Mouse (Mus musculus): ENCODE measurements around the gene Cpsf3. TPM values are rescaled to one million over a fixed set of nuclear protein-coding genes. Genes with fewer than 3 reads are reported as not detected.

Cpsf3 gene
- total RNA-seq, 2 experiments from 2014 or later, result 43.6 to 48.4 TPM

DNA sequence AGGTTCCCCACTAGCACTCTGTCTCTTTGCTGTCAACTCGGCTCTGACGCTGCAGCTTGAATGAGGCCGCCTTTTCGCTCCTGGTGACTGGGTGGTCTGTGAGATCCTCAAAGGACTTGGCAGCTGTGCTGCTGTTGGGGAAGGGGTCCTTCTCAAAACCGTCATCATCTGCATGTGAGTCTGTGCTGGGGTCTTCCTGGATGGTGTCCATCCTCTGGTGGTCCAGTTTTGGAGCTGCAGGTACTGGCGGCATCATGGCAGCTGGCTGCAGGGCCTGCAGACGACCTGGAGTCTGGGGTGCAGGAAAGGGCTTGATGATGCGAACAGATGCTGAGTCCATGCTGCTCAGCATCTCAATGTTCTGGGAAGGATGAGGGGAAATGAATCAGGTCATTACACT is 40.1 kb downstream of the Cpsf3 start:
- intact Hi-C loops (cut with DNase I), result no loop called here
- no peak for DNase-seq (ENCODE audit: low spot score in 2 of 2)

DNA sequence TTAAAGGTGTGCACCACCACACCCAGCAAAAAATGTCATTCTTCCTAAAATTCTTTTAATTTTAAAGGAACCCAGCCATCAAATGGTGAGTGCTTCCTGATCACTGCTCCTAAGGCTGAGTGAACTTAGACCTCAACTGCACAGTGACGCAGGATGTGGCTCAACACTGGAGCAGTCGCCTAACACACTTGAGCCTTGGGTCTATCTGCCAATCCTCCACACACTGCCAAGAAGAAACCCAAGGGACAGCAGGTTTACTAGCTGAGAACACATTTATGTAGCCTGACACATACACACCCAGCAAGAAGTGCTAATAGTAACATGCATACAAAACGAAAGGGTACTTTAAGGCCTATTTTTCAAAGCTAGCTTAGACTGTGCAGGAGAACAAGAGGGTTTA is 41.1 kb downstream of the Cpsf3 start:
- intact Hi-C loops (cut with DNase I), result no loop called here
- DNase-seq (ENCODE audit: low spot score in 2 of 2), result no peak

DNA sequence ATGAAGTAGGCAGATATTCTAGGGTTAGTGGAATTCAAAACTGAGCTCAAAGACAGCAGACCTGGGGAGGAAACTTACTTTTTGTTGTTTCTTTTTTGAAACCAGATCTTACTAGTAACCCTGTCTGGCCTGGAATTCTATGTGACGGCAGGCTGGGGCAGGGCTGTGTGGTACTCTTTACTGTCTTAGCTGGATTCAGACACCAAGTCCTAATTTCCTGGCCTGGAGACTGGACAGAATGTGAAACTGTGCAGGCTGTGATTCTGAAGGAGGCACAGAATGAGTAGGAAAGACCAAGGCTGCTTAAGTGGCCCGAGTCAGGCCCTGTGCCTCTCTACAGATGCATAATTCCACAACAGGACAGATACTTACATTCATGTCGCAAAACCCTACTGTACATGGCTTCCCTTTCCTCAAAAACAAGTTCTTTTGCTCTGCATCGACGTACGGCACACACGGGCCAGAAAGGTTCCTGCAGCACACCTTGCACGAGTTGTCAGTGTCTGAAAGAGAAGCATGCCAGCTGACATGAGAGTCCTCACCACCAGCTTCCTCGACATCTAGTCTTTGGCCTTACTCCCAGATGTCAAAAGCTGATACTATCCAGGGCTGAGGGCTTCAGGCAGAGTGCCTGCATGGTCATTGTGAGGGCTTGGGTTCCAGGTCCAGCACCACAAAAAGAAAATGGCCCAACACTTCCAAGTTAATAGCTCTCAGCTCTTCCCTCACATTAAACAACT is 44.6 kb downstream of the Cpsf3 start:
- intact Hi-C loops (cut with DNase I), result no loop called here
- DNase-seq (ENCODE audit: low spot score in 2 of 2), result no peak

DNA sequence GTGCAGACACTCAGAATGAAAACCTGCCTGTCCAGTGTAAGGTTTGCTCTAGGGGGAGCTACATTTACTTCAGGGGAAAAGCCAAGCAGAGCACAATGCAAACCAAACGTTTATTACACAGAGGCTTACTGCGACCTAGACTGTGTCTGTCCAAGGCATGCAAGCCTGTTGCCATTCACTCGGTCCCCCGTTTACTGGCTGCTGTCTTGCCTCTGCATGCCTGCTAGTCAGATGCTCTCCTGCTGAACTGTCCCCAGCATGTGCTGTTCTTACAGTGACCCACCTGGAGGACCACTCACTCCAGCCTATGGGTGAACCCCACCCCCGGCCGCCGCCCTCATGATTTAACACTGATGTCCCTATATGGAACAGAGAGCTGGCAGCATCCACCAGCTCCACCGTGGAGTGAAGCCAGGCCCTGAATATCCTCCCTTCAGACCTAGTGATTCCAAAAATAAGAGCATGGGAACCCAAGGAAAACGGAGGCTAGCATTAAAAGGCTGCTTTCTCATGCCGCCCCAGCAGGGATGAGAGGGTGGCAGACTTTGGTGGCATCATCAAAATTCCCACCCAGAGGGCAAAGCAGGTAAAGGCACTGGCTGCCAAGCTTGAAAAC is 45.9 kb downstream of the Cpsf3 start:
- peak; percentile 55 to 61 for DNase-seq (ENCODE audit: low spot score in 2 of 2)
- intact Hi-C loops (cut with DNase I), result no loop called here

DNA sequence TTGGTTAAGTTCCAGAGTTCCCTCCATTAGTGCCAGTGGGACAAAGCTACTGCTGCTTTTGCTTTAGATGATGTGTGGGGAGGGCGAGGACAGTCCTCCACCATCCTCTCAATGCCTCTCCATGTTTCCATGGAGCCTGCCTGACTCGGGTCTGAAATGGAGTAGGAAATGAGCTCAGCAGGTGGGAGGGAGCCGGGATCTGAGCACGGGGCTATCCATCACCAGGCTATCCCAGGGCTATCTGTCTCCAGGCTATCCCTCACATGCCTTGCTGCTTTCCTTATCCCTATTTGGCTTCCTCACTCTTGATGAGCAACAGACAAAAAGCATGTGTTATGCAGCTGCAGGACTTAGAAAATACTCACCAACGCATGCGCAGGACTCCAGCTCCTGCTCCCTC is 46.5 kb downstream of the Cpsf3 start:
- no peak for DNase-seq (ENCODE audit: low spot score in 2 of 2)
- intact Hi-C loops (cut with DNase I), result no loop called here

DNA sequence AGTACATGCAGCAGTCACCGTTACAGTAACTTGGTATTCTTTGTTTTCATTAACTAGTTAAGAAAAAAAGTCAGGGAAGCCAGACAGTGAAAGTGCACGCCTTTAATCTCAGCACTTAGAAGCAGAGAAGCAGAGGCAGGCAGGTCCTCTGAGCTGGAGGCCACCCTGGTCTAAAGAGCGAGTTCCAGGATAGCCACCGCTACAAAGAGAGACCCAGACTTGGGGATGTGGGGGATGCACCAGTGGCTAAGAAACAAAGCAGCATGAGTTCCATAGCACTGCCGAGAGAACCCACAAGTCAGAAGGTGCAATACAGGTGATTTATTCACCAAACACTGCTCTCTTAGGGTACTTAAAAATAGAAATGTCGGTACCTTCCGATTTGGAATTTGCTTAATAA is 47.8 kb downstream of the Cpsf3 start:
- intact Hi-C loops (cut with DNase I), result no loop called here
- DNase-seq (ENCODE audit: low spot score in 2 of 2), result no peak

DNA sequence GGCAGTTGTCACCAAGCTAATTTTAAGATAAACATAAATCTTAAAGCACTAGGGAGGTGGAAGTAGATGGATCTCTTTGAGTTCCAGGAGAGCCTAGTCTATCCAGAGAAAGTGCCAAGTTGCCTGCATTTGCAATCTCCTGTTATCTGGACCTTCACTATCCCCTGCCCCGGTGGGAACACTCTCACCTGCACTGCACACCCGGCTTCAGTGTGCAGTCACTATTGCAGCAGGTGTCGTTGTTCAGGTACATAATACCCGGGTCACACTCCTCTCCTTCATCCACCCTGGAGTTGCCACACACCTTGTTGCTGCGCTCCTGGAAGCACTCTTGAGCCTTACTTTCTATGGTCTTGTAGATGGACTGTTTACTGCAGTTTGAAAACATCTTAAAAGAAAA is 48.6 kb downstream of the Cpsf3 start:
- intact Hi-C loops (cut with DNase I), result no loop called here
- DNase-seq (ENCODE audit: low spot score in 2 of 2), result no peak

DNA sequence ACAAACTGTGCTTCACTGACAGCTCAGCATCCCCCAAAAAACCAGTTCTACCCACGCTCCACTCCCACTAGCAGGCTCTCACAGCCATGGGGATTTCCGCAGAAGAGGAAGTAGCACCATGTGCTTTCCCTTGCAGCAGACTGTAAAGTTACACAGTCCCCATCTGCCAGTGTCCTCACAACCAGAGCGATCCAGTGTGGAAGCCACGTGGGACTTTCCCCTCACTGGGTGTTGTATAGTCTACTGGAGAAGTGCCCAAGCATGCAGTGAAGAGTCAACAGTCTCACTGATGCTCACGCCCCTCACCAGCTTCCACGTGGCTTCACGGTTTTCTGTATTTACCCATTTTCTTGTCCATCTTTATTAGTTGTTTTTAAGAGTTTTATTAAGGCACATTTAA is 50.7 kb downstream of the Cpsf3 start:
- intact Hi-C loops (cut with DNase I), result no loop called here
- DNase-seq (ENCODE audit: low spot score in 2 of 2), result peak; percentile 61

DNA sequence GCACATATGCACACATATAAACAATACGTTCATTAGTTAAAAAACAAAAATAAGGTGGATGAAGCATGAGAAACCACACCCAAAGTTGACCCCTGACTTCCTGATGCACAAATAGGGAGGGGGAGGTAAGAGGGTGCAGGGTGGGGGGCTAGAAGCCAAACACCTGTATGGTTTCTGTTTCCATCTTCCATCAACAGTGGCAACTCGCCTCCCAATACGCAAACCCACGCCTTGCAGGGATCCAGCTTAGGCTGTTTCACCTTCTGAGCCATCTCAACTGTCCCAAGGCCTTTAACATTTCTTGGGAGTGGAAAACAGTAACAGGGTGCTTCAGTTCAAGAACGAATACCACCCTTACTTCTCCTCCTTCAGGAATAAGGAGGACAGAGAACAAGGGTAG is 52.0 kb downstream of the Cpsf3 start:
- intact Hi-C loops (cut with DNase I), result no loop called here
- DNase-seq (ENCODE audit: low spot score in 2 of 2), result no peak

DNA sequence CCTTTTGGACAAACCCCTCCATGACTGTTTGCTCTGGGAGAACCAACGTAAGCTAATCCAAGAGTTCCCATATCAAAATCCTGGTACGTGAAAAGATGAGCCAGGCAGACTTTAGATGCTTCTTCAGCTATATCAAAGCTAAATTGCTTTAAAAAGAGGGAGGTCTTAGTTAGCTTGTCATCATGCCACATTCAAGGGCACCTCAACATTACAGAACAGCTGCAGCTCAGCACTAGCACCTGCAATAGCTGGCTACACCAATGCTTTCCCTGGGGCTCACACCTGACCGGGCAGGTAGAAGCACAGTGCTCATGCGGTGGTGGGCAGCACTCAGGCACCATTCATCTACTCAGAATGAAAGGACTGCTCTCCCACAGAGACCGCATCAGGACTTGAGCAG is 55.5 kb downstream of the Cpsf3 start:
- intact Hi-C loops (cut with DNase I), result no loop called here
- no peak for DNase-seq (ENCODE audit: low spot score in 2 of 2)

DNA sequence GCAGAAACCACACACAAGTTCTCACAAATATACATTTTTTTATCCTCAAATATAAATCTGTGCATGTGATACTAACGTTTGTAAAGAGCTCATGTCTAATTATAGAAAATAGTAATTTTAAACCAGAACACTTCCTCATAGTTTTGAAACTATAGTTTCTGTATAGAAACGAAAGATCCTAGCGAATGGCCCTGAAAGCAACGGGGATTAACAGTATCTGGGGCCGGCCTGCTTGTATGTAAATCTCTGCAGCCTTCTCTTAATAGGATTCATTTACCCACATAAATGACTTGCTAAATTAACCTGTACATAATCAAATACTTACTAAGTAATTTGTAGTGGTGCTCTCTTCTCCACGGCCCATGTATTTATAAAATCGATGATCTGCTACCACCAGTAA is 61.8 kb downstream of the Cpsf3 start:
- no peak for DNase-seq (ENCODE audit: low spot score in 2 of 2)
- intact Hi-C loops (cut with DNase I), result no loop called here

DNA sequence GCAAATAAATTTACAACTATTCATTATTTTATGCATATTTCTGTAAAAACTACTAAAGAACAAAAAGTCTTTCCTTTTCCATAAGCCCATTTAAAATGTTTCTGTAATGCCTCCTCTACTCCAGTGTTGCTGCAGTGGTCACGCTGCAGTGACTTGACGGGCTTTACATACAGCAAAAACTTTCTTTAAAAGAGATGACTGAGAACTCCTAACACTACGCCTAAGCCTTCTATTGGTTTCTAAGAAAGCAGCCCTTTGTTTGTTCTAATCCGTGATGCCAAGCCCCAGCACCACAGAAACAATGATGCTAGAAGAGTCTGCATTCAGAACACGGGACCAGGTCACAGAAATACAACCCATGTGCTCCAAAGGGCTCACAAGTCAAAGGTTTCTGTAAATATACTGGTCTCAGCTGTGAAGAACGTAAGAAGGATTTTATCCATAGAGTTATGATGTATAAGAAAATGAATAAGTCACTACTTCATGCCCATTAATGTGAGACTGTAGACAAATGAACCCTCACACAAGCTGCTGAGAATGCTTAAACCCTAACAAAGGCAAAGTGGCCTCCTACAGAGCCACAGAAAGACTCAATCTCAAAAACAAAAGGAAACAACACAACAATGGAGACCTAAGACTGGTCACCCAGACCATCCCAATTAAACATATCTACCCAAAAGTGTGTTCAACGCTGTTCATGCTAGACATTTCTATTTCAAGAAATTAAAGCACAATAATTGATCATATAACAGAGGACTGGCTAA is 65.1 kb downstream of the Cpsf3 start:
- DNase-seq (ENCODE audit: low spot score in 2 of 2), result no peak
- intact Hi-C loops (cut with DNase I), result no loop called here

DNA sequence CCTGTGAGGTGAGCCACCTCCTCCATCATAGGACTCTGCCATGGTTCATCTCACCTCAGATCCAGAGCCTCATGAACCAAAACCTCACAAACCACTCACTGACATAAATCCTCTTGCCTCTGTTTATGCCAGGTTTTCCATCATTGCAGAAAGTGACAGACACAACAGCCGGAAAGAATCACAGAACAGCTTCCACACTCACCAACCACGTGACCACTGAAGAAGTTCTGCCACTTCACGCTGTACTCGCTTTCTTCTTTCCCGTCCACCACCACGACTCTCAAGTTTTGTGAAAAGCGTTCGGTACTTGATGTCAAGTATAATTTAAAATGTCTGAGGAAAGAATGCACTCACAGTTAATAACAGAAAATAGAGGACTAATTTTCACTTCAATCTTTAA is 68.5 kb downstream of the Cpsf3 start:
- intact Hi-C loops (cut with DNase I), result no loop called here
- no peak for DNase-seq (ENCODE audit: low spot score in 2 of 2)

DNA sequence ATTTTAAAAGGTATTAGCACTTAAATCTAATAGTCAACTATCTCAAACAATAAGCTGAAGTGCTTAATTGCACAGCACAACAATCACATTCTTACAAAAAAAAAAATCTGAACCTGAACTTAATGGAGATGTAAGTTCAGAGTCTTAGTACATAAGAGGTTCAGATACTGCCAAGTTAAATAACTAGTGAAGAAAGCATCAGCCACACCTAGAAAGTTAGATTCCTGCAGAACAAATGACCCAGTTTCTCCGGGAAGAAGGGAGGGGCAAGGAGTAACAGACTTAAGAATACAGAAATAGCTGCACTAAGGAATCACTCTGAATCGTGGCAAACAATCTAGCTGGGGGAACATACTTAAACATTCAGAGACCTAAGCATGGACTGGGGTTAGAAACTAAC is 77.5 kb downstream of the Cpsf3 start:
- no peak for DNase-seq (ENCODE audit: low spot score in 2 of 2)
- intact Hi-C loops (cut with DNase I), result no loop called here

DNA sequence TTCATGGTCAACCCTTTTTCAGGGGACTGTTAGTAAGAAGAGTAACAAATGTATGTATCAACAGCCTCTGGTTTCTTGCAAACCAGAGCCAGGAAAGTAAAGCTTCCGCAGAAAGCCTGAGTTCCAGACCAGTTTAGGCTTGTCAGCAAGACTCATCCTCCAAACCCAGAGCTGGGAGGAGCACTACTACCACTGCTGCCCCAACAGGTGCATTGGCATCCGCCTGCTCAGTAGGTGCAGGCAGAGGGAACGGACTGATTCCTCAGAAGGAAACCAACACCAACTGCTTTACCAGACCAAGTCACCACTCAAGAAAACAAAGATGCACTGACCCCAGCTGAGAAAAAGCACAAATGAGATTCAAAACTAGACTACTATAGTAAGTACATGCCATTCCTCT is 78.0 kb downstream of the Cpsf3 start:
- no peak for DNase-seq (ENCODE audit: low spot score in 2 of 2)
- intact Hi-C loops (cut with DNase I), result no loop called here

Other genes starting within 250 kb of the Cpsf3 start
- 10 to 100 TPM; 34.3 to 37.1 TPM for gene Itgb1bp1, start 893 bp downstream of the Cpsf3 start, total RNA-seq (2021)
- 10 to 100 TPM; 18.3 to 21.2 TPM for gene Iah1, start 31.0 kb downstream of the Cpsf3 start, total RNA-seq (2021)
- 10 to 100 TPM; 17.9 to 20.4 TPM for gene Adam17, start 88.2 kb downstream of the Cpsf3 start, total RNA-seq (2021)
- 100 to 1,000 TPM; 544 to 592 TPM for gene Ywhaq, start 132.2 kb downstream of the Cpsf3 start, total RNA-seq (2021)

Measured in left cerebral cortex, postnatal 14 days (tissue).